ENCODE assay signal across 8 mouse cellular contexts in the genomic region with DNA sequence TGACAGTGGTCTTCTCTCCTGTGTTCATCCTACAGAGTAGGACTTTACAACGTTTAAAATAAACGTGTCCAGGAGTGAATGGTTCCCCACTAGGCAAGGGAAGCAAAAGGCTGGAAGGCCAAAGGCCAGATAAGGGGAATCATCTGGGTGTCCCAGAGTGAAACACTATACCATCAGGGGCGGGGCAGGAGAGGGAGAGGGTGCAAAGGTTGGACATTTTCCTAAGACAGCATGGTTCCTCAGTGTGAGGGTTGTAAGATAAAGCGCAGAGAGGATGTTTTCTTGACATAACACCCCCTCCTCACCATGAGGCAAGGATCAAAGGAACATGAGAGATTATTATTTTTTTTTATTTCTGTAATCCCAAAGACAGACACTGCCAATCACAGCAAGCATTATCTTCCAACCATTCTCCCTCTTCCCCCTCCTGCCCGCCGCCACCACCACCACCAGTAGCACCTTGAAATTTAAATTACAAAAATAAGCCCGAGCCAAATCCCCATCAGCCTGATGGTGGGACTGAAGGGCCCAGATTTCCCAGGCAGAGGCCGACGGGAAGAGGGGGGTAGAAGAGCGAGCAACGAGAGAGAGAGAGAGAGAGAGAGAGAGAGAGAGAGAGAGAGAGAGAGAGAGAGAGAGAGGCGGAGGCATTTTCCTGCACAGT. TPM values are rescaled to one million over a fixed set of nuclear protein-coding genes. Genes with fewer than 3 reads are reported as not detected.
DNase-seq lines count a peak whose midpoint lies in the region; ATAC-seq and TF ChIP-seq lines count a peak whose summit lies in the region.

No protein-coding gene starts in this region.

- no peaks in the 10 kb centered on the region for H3K36me3 ChIP-seq in heart, embryonic 14.5 days (ENCODE audit: control insufficient read depth, insufficient read depth, low read length)
- no peaks in the 10 kb centered on the region for H3K36me3 ChIP-seq in ES-Bruce4 (ENCODE audit: control insufficient read depth, insufficient read depth, low read length, poor library complexity, severe bottlenecking)
- no peaks in the 10 kb centered on the region for H3K36me3 ChIP-seq in embryonic facial prominence, embryonic 15.5 days

- peak overlapping the region; percentile 66 for H3K4me2 ChIP-seq in heart, embryonic 14.5 days (ENCODE audit: low read length)
- peak overlapping the region; percentile 61 for H3K4me2 ChIP-seq in embryonic facial prominence, embryonic 15.5 days (replicated peaks)

- H3K27me3 ChIP-seq in heart, embryonic 14.5 days (ENCODE audit: control insufficient read depth, insufficient read depth, low read length), result no peaks in the 10 kb centered on the region
- H3K27me3 ChIP-seq in ES-Bruce4 (ENCODE audit: control insufficient read depth, insufficient read depth, low read length, poor library complexity, severe bottlenecking), result no peaks in the 10 kb centered on the region
- H3K27me3 ChIP-seq in embryonic facial prominence, embryonic 15.5 days, result peaks cover 3% of the 10 kb centered on the region; the same call in 1 of the 2 replicates

- H3K9ac ChIP-seq in heart, embryonic 14.5 days (ENCODE audit: low read length), result peak overlapping the region; percentile 72
- H3K9ac ChIP-seq in ES-Bruce4 (ENCODE audit: low read depth, poor library complexity, severe bottlenecking), result peak overlapping the region; percentile 65; the same call in 1 of the 2 replicates
- H3K9ac ChIP-seq in embryonic facial prominence, embryonic 15.5 days, result no peak overlapping the region; the same call in 1 of the 2 replicates

- H3K9me3 ChIP-seq in heart, embryonic 14.5 days (ENCODE audit: control insufficient read depth, low read length), result no peaks in the 10 kb centered on the region
- H3K9me3 ChIP-seq in ES-Bruce4 (replicated peaks; ENCODE audit: control insufficient read depth, insufficient read depth, low read length, poor library complexity, severe bottlenecking), result no peaks in the 10 kb centered on the region
- no peaks in the 10 kb centered on the region for H3K9me3 ChIP-seq in embryonic facial prominence, embryonic 15.5 days (replicated peaks)

- peak overlapping the region; percentile 57 to 69 for H3K4me3 ChIP-seq in heart, embryonic 14.5 days (ENCODE audit: control insufficient read depth in 1 of 2, insufficient read depth in 1 of 2, low read depth in 1 of 2, low read length in 2 of 2)
- peak overlapping the region; percentile 92 for H3K4me3 ChIP-seq in ES-Bruce4 (ENCODE audit: low read depth, low read length)
- peak overlapping the region; percentile 56 for H3K4me3 ChIP-seq in embryonic facial prominence, embryonic 15.5 days (replicated peaks)

- no peaks in the 10 kb centered on the region for H3K4me1 ChIP-seq in heart, embryonic 14.5 days (ENCODE audit: control insufficient read depth in 2 of 2, insufficient read depth in 2 of 2, low read length in 2 of 2)
- no peaks in the 10 kb centered on the region for H3K4me1 ChIP-seq in ES-Bruce4 (ENCODE audit: control insufficient read depth, insufficient read depth, low read length)
- H3K4me1 ChIP-seq in embryonic facial prominence, embryonic 15.5 days, result no peaks in the 10 kb centered on the region

- no peak for TF ChIP-seq POLR2A in ES-Bruce4 (IDR thresholded peaks at IDR 0.05; ENCODE audit: insufficient read depth, low read length)

- TF ChIP-seq EP300 in ES-Bruce4 (IDR thresholded peaks at IDR 0.05; ENCODE audit: insufficient read depth, low read depth, low read length), result no peak

- intact Hi-C loops in heart, postnatal 36 days (cut with DNase I), result no loop called here

- ATAC-seq in heart, embryonic 14.5 days (ENCODE audit: insufficient number of reproducible peaks, insufficient read depth, low FRiP score, low read depth), result no peak
- no peak for ATAC-seq in embryonic facial prominence, embryonic 15.5 days (ENCODE audit: insufficient number of reproducible peaks, low FRiP score, low TSS enrichment, low read depth)

- TF ChIP-seq CTCF in ES-Bruce4 (IDR thresholded peaks at IDR 0.05; ENCODE audit: low read depth, low read length), result no peak

- H3K27ac ChIP-seq in heart, embryonic 14.5 days (replicated peaks in 1 of 2; ENCODE audit: control insufficient read depth in 1 of 2, insufficient read depth in 1 of 2, low read depth in 2 of 2, low read length in 2 of 2), result peak overlapping the region; percentile 33 to 64; a peak in 3 of 4 replicates
- H3K27ac ChIP-seq in ES-Bruce4 (ENCODE audit: insufficient read depth, low read length), result no peak overlapping the region
- no peak overlapping the region for H3K27ac ChIP-seq in embryonic facial prominence, embryonic 15.5 days (replicated peaks)

- 11% methylated on average over 10 of the region's 12 CpGs for WGBS in heart, embryonic 14.5 days
- 19% methylated on average over 11 of the region's 12 CpGs for WGBS in embryonic facial prominence, embryonic 15.5 days

- no peak for DNase-seq in heart, postnatal 36 days
- DNase-seq in liver, result peak; percentile 4
- DNase-seq in yolk sac, embryonic 10.5 days (ENCODE audit: low spot score), result peak; percentile 57
- no peak for DNase-seq in right cerebral cortex, postnatal 4 days
- no peak for DNase-seq in left cerebral cortex, adult 11 months (ENCODE audit: low spot score)

RNA-seq across cellular contexts. Expression of a gene that starts 1.4 kb away (rescaled TPM):
- polyA plus RNA-seq in heart, embryonic 14.5 days (2014; fragmentation: Nextera tagmentation; extraction: Ambion mirVana), result 25.6 and 27.7 TPM in 2 replicates
- total RNA-seq in heart, postnatal 36 days (2021), result 1 to 10 TPM; 1.1 to 1.6 TPM
- 8.3 and 11.0 TPM in 2 replicates for polyA plus RNA-seq in ES-Bruce4 (2011; ENCODE audit: insufficient read depth, insufficient read length, low read depth, missing spikeins)
- polyA plus RNA-seq in embryonic facial prominence, embryonic 15.5 days (2015; fragmentation: Nextera tagmentation; extraction: Ambion mirVana), result 20.5 and 25.0 TPM in 2 replicates

RNA-seq across cellular contexts. Expression of a gene that starts 20.8 kb away (rescaled TPM):
- 16.1 and 17.2 TPM in 2 replicates for polyA plus RNA-seq in heart, embryonic 14.5 days (2014; fragmentation: Nextera tagmentation; extraction: Ambion mirVana)
- 10 to 100 TPM; 11.0 to 11.6 TPM for total RNA-seq in heart, postnatal 36 days (2021)
- 43.7 and 45.1 TPM in 2 replicates for polyA plus RNA-seq in ES-Bruce4 (2011; ENCODE audit: insufficient read depth, insufficient read length, low read depth, missing spikeins)
- polyA plus RNA-seq in embryonic facial prominence, embryonic 15.5 days (2015; fragmentation: Nextera tagmentation; extraction: Ambion mirVana), result 21.4 and 22.2 TPM in 2 replicates

Comparison
In these comparisons a context has a peak if more than half of its experiments do, and no peak if none do; other contexts are left out.
1. H3K27ac ChIP-seq: peak in heart, embryonic 14.5 days (2 of 2); none in ES-Bruce4 (single experiment) and embryonic facial prominence, embryonic 15.5 days (single experiment).
2. DNase-seq: peak in liver (single experiment) and yolk sac, embryonic 10.5 days (single experiment); none in heart, postnatal 36 days (0 of 2), right cerebral cortex, postnatal 4 days (single experiment) and left cerebral cortex, adult 11 months (single experiment).
3. Peak in every context shown above with its lines, with median percentiles within 50 percentile points of each other: H3K4me3 ChIP-seq.